Mouse (Mus musculus) kidney, postnatal 0 days (tissue): ENCODE data around the gene Adam1a. TPM values are rescaled to one million over a fixed set of nuclear protein-coding genes. Genes with fewer than 3 reads are reported as not detected.

Experiments used
- ATAC-seq: fragments of 200-750 bp; cut with Nextera tagmentation; replicated peaks from 2 replicates; pipeline ENCODE4 v1.8.0; 2017; ENCODE audit warnings: low read depth, moderate number of reproducible peaks, moderate TSS enrichment, moderate library complexity; ENCODE audit not compliant: low FRiP score
- DNase-seq: peaks from one replicate; pipeline ENCODE4 v3.0.0-alpha.2; 2016; ENCODE audit warnings: low spot score
- H3K27ac ChIP-seq: fragments of 300-500 bp; sonication (generic); 2 replicates; pipeline ENCODE4 v1.5.1; 2014; ENCODE audit warnings: mild to moderate bottlenecking
- H3K27me3 ChIP-seq: fragments of 300-500 bp; sonication (generic); 2 replicates; pipeline ENCODE4 v1.6.1; 2014; ENCODE audit warnings: low read length, mixed read lengths; ENCODE audit not compliant: insufficient read depth
- H3K36me3 ChIP-seq: fragments of 300-500 bp; sonication (generic); 2 replicates; pipeline ENCODE4 v1.6.1; 2014; ENCODE audit warnings: low read length, mixed read lengths; ENCODE audit not compliant: insufficient read depth
- H3K4me1 ChIP-seq: fragments of 300-500 bp; sonication (generic); replicated peaks from 2 replicates; pipeline ENCODE4 v1.6.1; 2014; ENCODE audit warnings: antibody characterized with exemption, low read length, mixed read lengths; ENCODE audit not compliant: insufficient read depth
- H3K4me2 ChIP-seq: fragments of 300-500 bp; sonication (generic); 2 replicates; pipeline ENCODE4 v1.6.1; 2014; ENCODE audit warnings: mild to moderate bottlenecking, low read length, moderate library complexity, mixed read lengths
- H3K4me3 ChIP-seq: fragments of 300-500 bp; sonication (generic); replicated peaks from 2 replicates; pipeline ENCODE4 v1.5.1; 2014; ENCODE audit warnings: low read depth, low read length
- H3K9ac ChIP-seq: fragments of 300-500 bp; sonication (generic); 2 replicates; pipeline ENCODE4 v1.6.1; 2014; ENCODE audit warnings: low read depth, low read length
- H3K9me3 ChIP-seq: fragments of 300-500 bp; sonication (generic); replicated peaks from 2 replicates; pipeline ENCODE4 v1.6.1; 2016; ENCODE audit warnings: low read length, inconsistent platforms, mixed read lengths
- CTCF ChIP-seq: IDR thresholded peaks from 2 replicates; pipeline ENCODE4 v1.5.1; 2016; ENCODE audit warnings: antibody characterized with exemption, low read depth, mild to moderate bottlenecking, moderate library complexity
- WGBS: fragments of 180-500 bp; shearing (Covaris S2); extraction: QIAGEN DNeasy Blood & Tissue Kit; methylation state at CpG from one replicate; pipeline ENCODE4 v1.1.7; 2014; 5-methylcytosine and 5-hydroxymethylcytosine counted together
- polyA plus RNA-seq: library from polyadenylated mRNA; unstranded; fragments of >200 nt; fragmentation: Nextera tagmentation; extraction: Ambion mirVana; gene quantifications from 2 replicates; pipeline ENCODE4 v1.2.1, GENCODE M21; 2015

Adam1a gene
- polyA plus RNA-seq, 1 experiment from 2014 or later: 0.72 TPM

GRCm38 (mm10) chr5:121566035-121566681 lies 20.9 kb upstream of the Adam1a start:
- DNase-seq: no peak
- Histone ChIP-seq H3K4me3 (no peak overlapping the region), H3K9me3 (no peaks in the 10 kb centered on the region), H3K27me3 (no peaks in the 10 kb centered on the region), H3K9ac (no peak overlapping the region), H3K4me2 (no peak overlapping the region), H3K36me3 (peaks cover 14% of the 10 kb centered on the region), H3K27ac (no peak overlapping the region), H3K4me1 (no peaks in the 10 kb centered on the region)
- ATAC-seq: peak; percentile 56
- whole genome bisulfite sequencing: 84% methylated on average over 16 of the region's 16 CpGs
- no peak for TF ChIP-seq CTCF

DNA sequence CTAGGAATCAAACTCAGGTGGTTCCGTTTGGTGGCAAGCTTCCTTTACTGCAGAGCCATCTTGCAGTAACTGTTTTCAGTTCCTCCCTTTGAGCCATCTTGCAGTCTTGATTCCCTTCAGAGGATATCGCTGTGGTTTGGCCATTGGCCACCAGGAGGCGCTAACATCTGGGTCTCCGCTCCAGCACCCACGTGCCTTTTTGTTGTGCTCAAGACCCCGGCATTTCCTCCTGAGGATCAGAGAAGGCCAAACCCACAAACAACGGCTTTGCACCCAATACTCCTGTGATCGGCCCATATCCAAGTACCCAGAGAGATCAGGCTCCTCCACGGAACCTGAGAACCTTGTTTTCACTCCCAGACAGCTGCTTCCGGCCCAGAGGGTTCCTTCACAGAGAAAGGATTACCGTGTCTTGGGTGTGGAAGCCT lies 19.2 kb upstream of the Adam1a start:
- Histone ChIP-seq H3K27ac (no peak overlapping the region), H3K9ac (no peak overlapping the region), H3K4me2 (peak overlapping the region; percentile 34; the same call in 1 of the 2 replicates), H3K36me3 (peaks cover 9% of the 10 kb centered on the region; the same call in 1 of the 2 replicates), H3K4me1 (no peaks in the 10 kb centered on the region), H3K9me3 (no peaks in the 10 kb centered on the region), H3K4me3 (no peak overlapping the region), H3K27me3 (no peaks in the 10 kb centered on the region)
- peak; percentile 93 for TF ChIP-seq CTCF
- WGBS: 6% methylated on average over 11 of the region's 11 CpGs
- DNase-seq (peak; percentile 93), ATAC-seq (peak; percentile 37)

DNA sequence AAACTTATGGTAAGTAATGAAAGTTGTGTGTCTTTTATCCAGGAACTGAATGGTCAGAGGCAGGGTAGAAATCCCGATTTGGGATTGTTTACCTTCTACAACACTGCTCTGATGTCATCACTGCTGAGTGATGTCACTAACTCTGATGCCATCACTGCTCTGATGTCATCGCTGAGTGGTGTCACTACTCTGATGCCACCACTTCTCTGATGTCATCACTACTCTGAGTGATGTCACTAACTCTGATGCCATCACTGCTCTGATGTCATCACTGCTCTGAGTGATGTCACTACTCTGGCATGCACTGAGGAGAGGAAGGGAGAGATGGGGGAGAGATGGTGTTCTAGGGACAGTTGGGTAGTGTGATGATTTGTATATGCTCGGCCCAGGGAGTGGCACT lies 17.2 kb upstream of the Adam1a start:
- 93% methylated on average over 3 of the region's 3 CpGs for WGBS
- Histone ChIP-seq H3K4me2 (no peak overlapping the region), H3K4me3 (no peak overlapping the region), H3K36me3 (no peaks in the 10 kb centered on the region), H3K9me3 (no peaks in the 10 kb centered on the region), H3K9ac (no peak overlapping the region), H3K27me3 (no peaks in the 10 kb centered on the region), H3K27ac (no peak overlapping the region), H3K4me1 (no peaks in the 10 kb centered on the region)
- no peak for TF ChIP-seq CTCF
- DNase-seq (no peak), ATAC-seq (no peak)

- Histone ChIP-seq H3K4me1 (peaks cover 6% of the 10 kb centered on the region), H3K27ac (no peak overlapping the region), H3K36me3 (no peaks in the 10 kb centered on the region), H3K9me3 (no peaks in the 10 kb centered on the region), H3K9ac (no peak overlapping the region), H3K27me3 (no peaks in the 10 kb centered on the region), H3K4me3 (no peak overlapping the region), H3K4me2 (no peak overlapping the region)
- peak; percentile 29 for DNase-seq
- no peak for TF ChIP-seq CTCF
- ATAC-seq: no peak
- 40% methylated on average over 7 of the region's 7 CpGs for WGBS
Observed at GRCm38 (mm10) chr5:121549196-121549595, 3.9 kb upstream of the Adam1a start.

GRCm38 (mm10) chr5:121547084-121547483 lies 1.8 kb upstream of the Adam1a start:
- Histone ChIP-seq H3K36me3 (no peaks in the 10 kb centered on the region), H3K27ac (no peak overlapping the region), H3K4me1 (peaks cover 7% of the 10 kb centered on the region), H3K4me2 (peak overlapping the region; percentile 69; the same call in 1 of the 2 replicates), H3K4me3 (no peak overlapping the region), H3K9ac (no peak overlapping the region), H3K27me3 (no peaks in the 10 kb centered on the region), H3K9me3 (no peaks in the 10 kb centered on the region)
- ATAC-seq: no peak
- 88% methylated on average over 3 of the region's 3 CpGs for WGBS
- TF ChIP-seq CTCF: no peak
- no peak for DNase-seq

- no peaks in the 10 kb centered on the region for H3K27me3 ChIP-seq
- no peaks in the 10 kb centered on the region for H3K9me3 ChIP-seq
- H3K9ac ChIP-seq: peak overlapping the region; percentile 98
- ATAC-seq: peak; percentile 23; the same call in 1 of the 2 replicates
- TF ChIP-seq CTCF: peak; percentile 65
- 26% methylated on average over 6 of the region's 6 CpGs for WGBS
- H3K4me2 ChIP-seq: peak overlapping the region; percentile 69
- DNase-seq: peak; percentile 83
- H3K27ac ChIP-seq: peak overlapping the region; percentile 95; the same call in 1 of the 2 replicates
- peak overlapping the region; percentile 57 for H3K4me3 ChIP-seq
- peaks cover 7% of the 10 kb centered on the region for H3K4me1 ChIP-seq
- no peaks in the 10 kb centered on the region for H3K36me3 ChIP-seq
Observed at GRCm38 (mm10) chr5:121546530-121546895, 1.2 kb upstream of the Adam1a start.
